Mouse (Mus musculus): ENCODE data around the gene Gmcl1.

DNA sequence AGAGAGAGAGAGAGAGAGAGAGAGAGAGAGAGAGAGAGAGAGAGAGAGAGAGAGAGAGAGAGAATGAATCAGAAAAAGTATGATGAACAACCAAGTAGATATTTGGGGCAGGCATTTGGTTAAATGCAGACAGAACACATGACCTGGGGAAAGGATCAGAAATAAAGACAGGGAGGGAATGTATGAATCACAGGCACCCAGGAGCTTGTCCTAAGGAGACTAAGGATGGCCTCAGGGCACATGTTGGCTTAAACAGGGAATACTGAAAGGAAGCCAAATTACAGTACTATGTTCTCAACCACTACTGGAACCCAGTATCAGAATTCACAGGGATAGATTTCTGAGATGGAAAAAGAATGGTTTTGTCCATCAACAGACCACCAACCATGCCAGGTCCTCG is 46.2 kb downstream of the Gmcl1 start:
- TF ChIP-seq CTCF (conservative IDR thresholded peaks at IDR 0.05; ENCODE audit: low read length) = no peak
- no peak for TF ChIP-seq POU5F1 (IDR thresholded peaks at IDR 0.05; ENCODE audit: borderline replicate concordance, low read length)
- no peak for TF ChIP-seq NANOG (IDR thresholded peaks at IDR 0.05; ENCODE audit: borderline replicate concordance, low read length)

Data from E14TG2a.4 (cell line).